Mouse (Mus musculus) midbrain, embryonic 10.5 days (tissue): ENCODE results near the gene Lrrc8b. TPM values are rescaled to one million over a fixed set of nuclear protein-coding genes. Genes with fewer than 3 reads are reported as not detected.

Experiments used
- DNase-seq: peaks from one replicate; pipeline ENCODE4 v3.0.0-alpha.2; 2017; ENCODE audit warnings: low spot score
- H3K27ac ChIP-seq: fragments of 300-500 bp; sonication (generic); replicated peaks from 2 replicates; pipeline ENCODE4 v1.5.1; 2016; ENCODE audit warnings: mild to moderate bottlenecking
- H3K27me3 ChIP-seq: fragments of 300-500 bp; sonication (generic); 2 replicates; pipeline ENCODE4 v1.6.1; 2016; ENCODE audit warnings: low read depth, mild to moderate bottlenecking; ENCODE audit not compliant: poor library complexity, severe bottlenecking
- H3K36me3 ChIP-seq: fragments of 300-500 bp; sonication (generic); 2 replicates; pipeline ENCODE4 v1.6.1; 2016; ENCODE audit warnings: mild to moderate bottlenecking, moderate library complexity
- H3K4me1 ChIP-seq: fragments of 300-500 bp; sonication (generic); 2 replicates; pipeline ENCODE4 v1.6.1; 2016
- H3K4me3 ChIP-seq: fragments of 300-500 bp; sonication (generic); 2 replicates; pipeline ENCODE4 v1.5.1; 2016; ENCODE audit warnings: mild to moderate bottlenecking, moderate library complexity
- H3K9me3 ChIP-seq: fragments of 300-500 bp; sonication (generic); replicated peaks from 2 replicates; pipeline ENCODE4 v1.6.1; 2016; ENCODE audit warnings: mild to moderate bottlenecking
- WGBS: fragments of 180-500 bp; shearing (Covaris S2); methylation state at CpG from one replicate; pipeline ENCODE4 v1.1.7; 2016; 5-methylcytosine and 5-hydroxymethylcytosine counted together
- polyA plus RNA-seq: library from polyadenylated mRNA; unstranded; fragments of >200 nt; fragmentation: Nextera tagmentation; extraction: Ambion mirVana; gene quantifications from 2 replicates; pipeline ENCODE4 v1.2.1, GENCODE M21; 2016

The Lrrc8b gene
- polyA plus RNA-seq, 1 experiment from 2014 or later, result 6.9 TPM

- no peak overlapping the region for H3K27ac ChIP-seq
- 68% methylated on average over 10 of the region's 10 CpGs for WGBS
- no peaks in the 10 kb centered on the region for H3K4me1 ChIP-seq
- no peaks in the 10 kb centered on the region for H3K27me3 ChIP-seq
- no peaks in the 10 kb centered on the region for H3K9me3 ChIP-seq
- DNase-seq, result no peak
- H3K4me3 ChIP-seq, result no peak overlapping the region
- peaks cover 9% of the 10 kb centered on the region for H3K36me3 ChIP-seq
These were observed 51.7 kb downstream of the Lrrc8b start for GRCm38 (mm10) chr5:105467271-105467670.

- Histone ChIP-seq H3K4me3 (no peak overlapping the region), H3K36me3 (peaks cover 14% of the 10 kb centered on the region), H3K4me1 (0 out of 2 replicates have a peak, but pooled peaks cover 2% of the 10 kb centered on the region), H3K27me3 (no peaks in the 10 kb centered on the region), H3K9me3 (no peaks in the 10 kb centered on the region), H3K27ac (no peak overlapping the region)
- 82% methylated on average over 5 of the region's 5 CpGs for WGBS
- DNase-seq, result no peak
These were observed 57.6 kb downstream of the Lrrc8b start for GRCm38 (mm10) chr5:105472983-105473705.

DNA sequence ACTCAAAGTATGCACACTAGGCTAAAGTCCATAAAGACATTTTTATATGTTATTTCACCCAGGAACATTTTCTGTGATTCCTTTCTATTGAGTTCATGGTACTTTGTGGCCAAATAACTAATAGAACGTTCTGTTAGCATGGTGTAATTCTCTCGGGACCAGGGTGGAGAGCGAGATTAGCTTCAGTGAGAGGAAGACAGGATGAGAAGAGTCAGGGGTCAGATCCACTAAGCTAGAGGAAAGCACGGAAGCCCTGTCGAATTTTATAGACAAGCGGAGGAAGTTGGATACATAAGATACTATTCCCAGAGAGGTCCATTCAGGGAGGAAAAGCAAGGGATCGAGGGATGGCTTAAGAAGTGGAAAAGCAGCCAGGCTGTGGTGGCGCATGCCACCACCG is 62.0 kb downstream of the Lrrc8b start:
- no peak for DNase-seq
- Histone ChIP-seq H3K4me3 (no peak overlapping the region), H3K27ac (no peak overlapping the region), H3K36me3 (peaks cover 46% of the 10 kb centered on the region), H3K27me3 (no peaks in the 10 kb centered on the region), H3K4me1 (0 out of 2 replicates have a peak, but pooled peaks cover 2% of the 10 kb centered on the region), H3K9me3 (peaks cover 4% of the 10 kb centered on the region; the same call in 1 of the 2 replicates)
- WGBS, result 91% methylated on average over 9 of the region's 9 CpGs

GRCm38 (mm10) chr5:105479673-105480072 is 64.1 kb downstream of the Lrrc8b start:
- peaks cover 62% of the 10 kb centered on the region for H3K36me3 ChIP-seq
- H3K9me3 ChIP-seq, result peaks cover 4% of the 10 kb centered on the region; the same call in 1 of the 2 replicates
- H3K4me3 ChIP-seq, result no peak overlapping the region
- no peak overlapping the region for H3K27ac ChIP-seq
- H3K27me3 ChIP-seq, result no peaks in the 10 kb centered on the region
- WGBS, result 91% methylated on average over 13 of the region's 13 CpGs
- no peak for DNase-seq
- H3K4me1 ChIP-seq, result no peaks in the 10 kb centered on the region

DNA sequence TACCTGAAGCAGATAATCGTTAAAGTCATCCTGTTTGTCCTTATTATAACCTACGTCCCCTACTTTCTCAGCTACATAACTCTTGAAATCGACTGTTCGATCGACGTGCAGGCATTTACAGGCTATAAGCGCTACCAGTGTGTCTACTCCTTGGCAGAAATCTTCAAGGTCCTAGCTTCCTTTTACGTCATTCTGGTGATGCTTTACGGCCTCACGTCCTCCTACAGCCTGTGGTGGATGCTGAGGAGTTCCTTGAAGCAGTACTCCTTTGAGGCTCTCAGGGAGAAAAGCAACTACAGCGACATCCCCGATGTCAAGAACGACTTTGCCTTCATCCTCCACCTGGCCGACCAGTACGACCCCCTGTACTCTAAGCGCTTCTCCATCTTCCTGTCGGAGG is 65.0 kb downstream of the Lrrc8b start:
- Histone ChIP-seq H3K27ac (no peak overlapping the region), H3K27me3 (no peaks in the 10 kb centered on the region), H3K9me3 (peaks cover 4% of the 10 kb centered on the region; the same call in 1 of the 2 replicates), H3K4me1 (no peaks in the 10 kb centered on the region), H3K4me3 (no peak overlapping the region), H3K36me3 (peaks cover 68% of the 10 kb centered on the region)
- WGBS, result 97% methylated on average over 17 of the region's 17 CpGs
- DNase-seq, result no peak

DNA sequence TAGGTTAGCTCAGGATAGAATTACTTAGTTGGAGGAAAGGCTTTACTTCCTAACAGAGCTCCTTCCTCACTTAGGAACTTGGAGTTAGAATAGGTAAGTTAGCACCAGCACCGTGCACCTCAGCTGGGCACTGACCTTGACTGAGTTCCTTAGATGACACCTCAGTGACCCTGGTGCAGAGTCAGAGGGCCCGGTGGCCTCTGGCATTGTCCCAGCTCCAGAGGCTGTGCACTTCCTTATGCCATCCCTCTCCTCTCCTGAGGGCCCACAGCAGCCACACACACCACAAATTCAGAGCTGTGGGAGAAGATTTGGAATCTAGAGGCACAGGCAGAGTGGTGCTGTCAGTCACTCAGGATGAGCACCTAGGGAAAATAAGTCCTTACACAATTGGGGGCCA is 68.1 kb downstream of the Lrrc8b start:
- 92% methylated on average over 2 of the region's 2 CpGs for WGBS
- no peak overlapping the region for H3K27ac ChIP-seq
- DNase-seq, result no peak
- H3K4me1 ChIP-seq, result no peaks in the 10 kb centered on the region
- H3K9me3 ChIP-seq, result peaks cover 4% of the 10 kb centered on the region; the same call in 1 of the 2 replicates
- H3K27me3 ChIP-seq, result no peaks in the 10 kb centered on the region
- no peak overlapping the region for H3K4me3 ChIP-seq
- peaks cover 80% of the 10 kb centered on the region for H3K36me3 ChIP-seq

GRCm38 (mm10) chr5:105484247-105484646 is 68.7 kb downstream of the Lrrc8b start:
- Histone ChIP-seq H3K9me3 (peaks cover 4% of the 10 kb centered on the region; the same call in 1 of the 2 replicates), H3K27ac (no peak overlapping the region), H3K4me3 (no peak overlapping the region), H3K4me1 (no peaks in the 10 kb centered on the region), H3K36me3 (peaks cover 80% of the 10 kb centered on the region), H3K27me3 (no peaks in the 10 kb centered on the region)
- 95% methylated on average over 6 of the region's 6 CpGs for WGBS
- DNase-seq, result no peak

GRCm38 (mm10) chr5:105484891-105485290 is 69.3 kb downstream of the Lrrc8b start:
- peaks cover 4% of the 10 kb centered on the region; the same call in 1 of the 2 replicates for H3K9me3 ChIP-seq
- DNase-seq, result no peak
- H3K36me3 ChIP-seq, result peaks cover 73% of the 10 kb centered on the region
- no peak overlapping the region for H3K4me3 ChIP-seq
- no peak overlapping the region for H3K27ac ChIP-seq
- no peaks in the 10 kb centered on the region for H3K4me1 ChIP-seq
- WGBS, result 94% methylated on average over 14 of the region's 14 CpGs
- no peaks in the 10 kb centered on the region for H3K27me3 ChIP-seq

DNA sequence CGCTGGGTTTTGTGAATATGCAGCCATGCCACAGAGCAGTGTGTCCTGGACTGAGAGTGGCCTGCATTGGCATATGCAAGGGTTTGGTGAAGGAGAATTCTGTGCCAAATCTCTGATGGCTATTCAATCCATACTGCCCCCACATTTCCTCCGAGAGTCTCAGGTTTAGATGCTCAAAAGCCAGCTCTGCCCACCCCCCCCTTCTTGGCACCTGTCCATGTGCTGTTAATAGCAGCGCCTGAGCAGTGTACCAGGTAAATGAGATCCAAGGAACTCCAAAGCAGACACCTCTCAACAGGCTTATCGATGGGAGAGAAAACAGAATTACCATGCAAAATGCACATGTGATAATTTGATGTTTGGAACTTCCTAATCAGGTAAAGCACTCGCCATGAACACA is 74.6 kb downstream of the Lrrc8b start:
- DNase-seq, result no peak
- Histone ChIP-seq H3K27ac (no peak overlapping the region), H3K4me3 (no peak overlapping the region), H3K4me1 (peaks cover 37% of the 10 kb centered on the region), H3K9me3 (no peaks in the 10 kb centered on the region), H3K36me3 (peaks cover 31% of the 10 kb centered on the region), H3K27me3 (peaks cover 22% of the 10 kb centered on the region)
- WGBS, result 96% methylated on average over 5 of the region's 5 CpGs

- Histone ChIP-seq H3K27ac (no peak overlapping the region), H3K27me3 (peaks cover 23% of the 10 kb centered on the region), H3K9me3 (no peaks in the 10 kb centered on the region), H3K4me3 (no peak overlapping the region), H3K36me3 (peaks cover 22% of the 10 kb centered on the region), H3K4me1 (peaks cover 49% of the 10 kb centered on the region)
- no peak for DNase-seq
- 70% methylated on average over 4 of the region's 4 CpGs for WGBS
These were observed 75.8 kb downstream of the Lrrc8b start for GRCm38 (mm10) chr5:105491389-105491788.

GRCm38 (mm10) chr5:105492367-105493246 is 77.0 kb downstream of the Lrrc8b start:
- 23% methylated on average over 10 of the region's 10 CpGs for WGBS
- Histone ChIP-seq H3K36me3 (peaks cover 11% of the 10 kb centered on the region), H3K27ac (peak overlapping the region; percentile 61; the same call in 1 of the 2 replicates), H3K27me3 (peaks cover 35% of the 10 kb centered on the region), H3K4me1 (peaks cover 56% of the 10 kb centered on the region), H3K4me3 (no peak overlapping the region), H3K9me3 (no peaks in the 10 kb centered on the region)
- DNase-seq, result peak; percentile 47

DNA sequence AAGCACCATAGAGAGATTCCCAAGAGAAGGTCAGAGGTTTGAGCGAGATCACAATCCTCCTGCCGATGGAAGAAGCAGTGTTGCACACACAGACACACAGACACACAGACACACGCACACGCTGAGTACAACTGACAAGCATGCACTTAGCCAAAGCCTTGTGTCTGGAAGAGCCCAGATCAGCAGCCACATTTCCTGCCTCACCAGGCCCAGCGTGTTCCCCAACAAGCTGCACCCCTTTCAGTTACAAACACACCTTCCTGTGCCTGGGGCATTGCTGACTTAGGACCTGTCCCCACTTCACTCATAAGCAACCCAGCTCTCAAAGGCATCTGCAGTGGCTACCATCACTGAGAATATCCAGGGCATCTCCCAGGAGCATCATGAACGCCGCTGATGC is 77.8 kb downstream of the Lrrc8b start:
- Histone ChIP-seq H3K27me3 (peaks cover 41% of the 10 kb centered on the region), H3K9me3 (no peaks in the 10 kb centered on the region), H3K4me1 (peaks cover 64% of the 10 kb centered on the region), H3K36me3 (peaks cover 5% of the 10 kb centered on the region; the same call in 1 of the 2 replicates), H3K4me3 (no peak overlapping the region), H3K27ac (peak overlapping the region; percentile 61; the same call in 1 of the 2 replicates)
- 78% methylated on average over 7 of the region's 7 CpGs for WGBS
- no peak for DNase-seq
